Mouse (Mus musculus): ENCODE data around the gene Pkd1l3. TPM values are rescaled to one million over a fixed set of nuclear protein-coding genes. Genes with fewer than 3 reads are reported as not detected.

Pkd1l3 gene
- total and polyA plus RNA-seq, 3 experiments = 2.6 to 7.4 TPM; not detected in 1

DNA sequence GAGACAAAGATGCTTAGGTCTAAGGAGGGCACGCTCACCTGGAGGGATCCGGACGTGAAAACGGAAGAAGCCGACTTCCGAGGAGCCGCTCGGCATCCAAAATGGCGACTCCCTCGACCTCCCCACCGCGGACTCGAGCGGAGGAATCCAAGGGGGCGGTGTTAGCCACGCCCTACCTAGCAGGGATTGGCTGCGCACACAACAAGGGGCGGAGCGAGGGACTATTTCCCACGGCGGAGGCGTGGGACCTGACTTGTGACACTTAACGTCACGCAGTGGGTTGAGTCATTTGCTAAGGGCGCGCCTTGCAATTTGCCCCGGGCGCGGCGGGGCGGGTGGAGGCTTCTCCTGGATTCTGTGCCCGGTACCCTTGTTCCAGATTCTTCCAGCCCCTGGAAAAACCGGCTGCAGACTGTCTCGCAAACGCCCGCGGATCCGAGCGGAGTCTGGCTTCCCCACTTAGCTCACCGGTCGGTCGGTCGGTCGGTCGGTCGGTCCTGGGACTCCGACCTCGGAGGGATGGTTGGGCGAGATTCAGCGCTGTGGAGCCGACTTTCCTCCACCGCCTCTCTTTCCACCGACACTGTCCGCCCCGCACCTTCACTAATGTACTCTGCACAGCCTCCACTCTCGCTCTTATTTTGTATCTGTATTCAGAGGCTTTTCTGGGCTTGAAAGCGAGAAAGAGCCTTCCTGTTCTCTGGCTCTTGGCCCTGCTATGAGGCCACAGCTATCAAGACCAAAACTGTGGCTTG, 79.0 kb downstream of the Pkd1l3 start, which contains the start of gene Ist1:
TSS of gene Ist1 (minus strand) at position 115 of the 755 bp plus-strand sequence.
- H3K27ac ChIP-seq (ENCODE audit: control insufficient read depth, low read depth, low read length) = peak within 1 kb of the TSS; percentile 35
- TF ChIP-seq TAL1 (IDR thresholded peaks at IDR 0.05; ENCODE audit: low read length) (no peak), MYC (IDR thresholded peaks at IDR 0.05; ENCODE audit: low read depth, low read length) (peak; percentile 87), USF2 (IDR thresholded peaks at IDR 0.05; ENCODE audit: borderline replicate concordance in 1 of 2, insufficient read depth in 1 of 2, low read depth in 1 of 2, low read length in 2 of 2) (no peak), ETS1 (IDR thresholded peaks at IDR 0.05; ENCODE audit: low read depth, low read length) (peak; percentile 66), MXI1 (IDR thresholded peaks at IDR 0.05; ENCODE audit: low read depth, low read length) (peak; percentile 95), MYB (IDR thresholded peaks at IDR 0.05; ENCODE audit: low read depth, low read length) (no peak), BHLHE40 (IDR thresholded peaks at IDR 0.05; ENCODE audit: borderline replicate concordance, low read depth, low read length) (no peak), SMC3 (IDR thresholded peaks at IDR 0.05; ENCODE audit: low read depth, low read length) (no peak), TBP (IDR thresholded peaks at IDR 0.05; ENCODE audit: low read depth, low read length) (peak; percentile 91), MAX (IDR thresholded peaks at IDR 0.05; ENCODE audit: low read length) (peak; percentile 83), MAZ (IDR thresholded peaks at IDR 0.05; ENCODE audit: low read depth, low read length) (peak; percentile 94), USF1 (IDR thresholded peaks at IDR 0.05; ENCODE audit: low read depth, low read length) (peak; percentile 69), POLR2AphosphoS5 (IDR thresholded peaks at IDR 0.05; ENCODE audit: borderline replicate concordance, low read depth, low read length) (no peak), SIN3A (IDR thresholded peaks at IDR 0.05; ENCODE audit: low read length) (peak; percentile 95), ZKSCAN1 (IDR thresholded peaks at IDR 0.05; ENCODE audit: low read depth, low read length) (peak; percentile 66; the same call in 1 of the 2 replicates), ZNF384 (IDR thresholded peaks at IDR 0.05; ENCODE audit: low read depth, low read length) (0 out of 2 replicates have a peak, but pooled peaks have one; percentile 34), E2F4 (IDR thresholded peaks at IDR 0.05; ENCODE audit: borderline replicate concordance, low read depth, low read length) (peak; percentile 59; the same call in 1 of the 2 replicates), UBTF (IDR thresholded peaks at IDR 0.05; ENCODE audit: borderline replicate concordance, insufficient read depth, low read depth, low read length) (no peak; the same call in 1 of the 2 replicates), ZC3H11A (IDR thresholded peaks at IDR 0.05; ENCODE audit: low read depth, low read length) (no peak), RAD21 (IDR thresholded peaks at IDR 0.05; ENCODE audit: low read depth, low read length) (no peak), GABPA (IDR thresholded peaks at IDR 0.05; ENCODE audit: low read depth, low read length) (0 out of 2 replicates have a peak, but pooled peaks have one; percentile 16), EP300 (IDR thresholded peaks at IDR 0.05; ENCODE audit: low read depth in 1 of 2, low read length in 2 of 2) (peak in 1 of 2 experiments; percentile 45; a peak in 1 of 4 replicates), NRF1 (IDR thresholded peaks at IDR 0.05; ENCODE audit: insufficient read depth, low read depth, low read length, poor library complexity, severe bottlenecking) (peak; percentile 48; the same call in 1 of the 2 replicates), TCF12 (IDR thresholded peaks at IDR 0.05; ENCODE audit: low read depth, low read length) (peak; percentile 91), GATA1 (IDR thresholded peaks at IDR 0.05; ENCODE audit: low read depth, low read length) (no peak), MAFK (IDR thresholded peaks at IDR 0.05; ENCODE audit: borderline replicate concordance, low read depth, low read length) (no peak), POLR2AphosphoS2 (IDR thresholded peaks at IDR 0.05; ENCODE audit: low read length) (peak; percentile 82; the same call in 1 of the 2 replicates), POLR2A (IDR thresholded peaks at IDR 0.05; ENCODE audit: control insufficient read depth in 1 of 2, insufficient read depth in 1 of 2, low read depth in 1 of 2, low read length in 2 of 2, poor library complexity in 1 of 2) (peak; percentile 88 to 95), JUND (IDR thresholded peaks at IDR 0.05; ENCODE audit: low read depth, low read length) (peak; percentile 80), NELFE (IDR thresholded peaks at IDR 0.05; ENCODE audit: low read depth, low read length) (peak; percentile 97), ZMIZ1 (IDR thresholded peaks at IDR 0.05; ENCODE audit: low read depth, low read length) (peak; percentile 89; the same call in 1 of the 2 replicates), RCOR1 (IDR thresholded peaks at IDR 0.05; ENCODE audit: low read depth, low read length) (peak; percentile 40; the same call in 1 of the 2 replicates), CTCF (IDR thresholded peaks at IDR 0.05 in 2 of 3, conservative IDR thresholded peaks at IDR 0.05 in 1 of 3; ENCODE audit: control insufficient read depth in 1 of 3, insufficient read depth in 1 of 3, low read depth in 2 of 3, low read length in 3 of 3, poor library complexity in 1 of 3, severe bottlenecking in 1 of 3) (no peak), KAT2A (conservative IDR thresholded peaks at IDR 0.05; ENCODE audit: low read depth, low read length) (peak; percentile 97), CHD1 (IDR thresholded peaks at IDR 0.05; ENCODE audit: low read depth, low read length) (no peak)

More for the DNA sequence above, 79.0 kb downstream of the Pkd1l3 start, which contains the start of gene Ist1:
- peak within 1 kb of the TSS; percentile 81 to 83 for H3K4me3 ChIP-seq (ENCODE audit: control insufficient read depth in 1 of 2, insufficient read depth in 1 of 2, low read depth in 2 of 2, low read length in 2 of 2)
- H3K9ac ChIP-seq (ENCODE audit: control insufficient read depth, low read depth, low read length, poor library complexity, severe bottlenecking) = peak within 1 kb of the TSS; percentile 78
- no peaks in the 10 kb centered on the region for H3K9me3 ChIP-seq (replicated peaks; ENCODE audit: insufficient read depth, low read length)
- peak; percentile 99 for DNase-seq (ENCODE audit: low read depth, low spot score)
- H3K27me3 ChIP-seq (ENCODE audit: control insufficient read depth in 1 of 2, insufficient read depth in 2 of 2, low read length in 2 of 2) = no peaks in the 10 kb centered on the region
- H3K4me1 ChIP-seq (ENCODE audit: control insufficient read depth in 1 of 2, insufficient read depth in 2 of 2, low read length in 2 of 2) = peaks cover 5 to 14% of the 10 kb centered on the region in 2 experiments
- peaks cover 0 to 15% of the 10 kb centered on the region in 2 experiments; a peak in 2 of 4 replicates for H3K36me3 ChIP-seq (ENCODE audit: control insufficient read depth in 1 of 2, insufficient read depth in 2 of 2, low read length in 2 of 2)
- H3K79me2 ChIP-seq (ENCODE audit: control insufficient read depth, insufficient read depth, low read length, poor library complexity) = peaks cover 38% of the 10 kb centered on the region
